Mouse (Mus musculus) spleen, adult 18-20 months (tissue): Measurements from ENCODE around the gene Lrrc37a.
A peak's percentile ranks its signal among the peaks of the same experiment; 100 is the strongest.
"Not testable (repeated sequence)": the region's sequence is repeated elsewhere in the genome, so short reads cannot be mapped to it uniquely, and the experiment has no call there.

ENCODE experiments used
- DNase-seq, 2 experiments: peaks; one replicate each; pipeline ENCODE4 v3.0.0; 2022; ENCODE audit warnings: mixed read lengths in 2 of 2

The Lrrc37a gene

DNA sequence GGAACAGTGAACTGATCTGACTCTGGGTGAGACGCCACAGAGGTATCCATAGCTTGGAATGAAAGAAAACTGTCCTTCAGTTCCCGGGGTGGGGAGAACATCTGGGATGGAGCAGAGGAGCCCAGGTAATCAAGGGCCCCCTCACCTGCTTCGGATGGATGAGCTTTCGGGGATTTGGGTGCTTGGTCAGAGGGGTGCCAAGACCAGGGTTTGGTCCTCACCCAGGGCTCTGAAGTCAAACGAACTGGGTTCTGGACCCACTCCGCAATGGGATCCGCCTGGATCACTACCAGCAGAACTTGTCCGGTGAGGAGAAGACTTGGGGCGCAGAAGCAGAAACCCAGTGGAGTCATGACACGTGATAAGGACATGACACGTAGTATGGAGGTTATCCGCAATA, at the start of gene Lrrc37a:
Lrrc37a (minus strand) TSS at position 101 of the 400 bp plus-strand sequence.
- DNase-seq, result no peak

DNA sequence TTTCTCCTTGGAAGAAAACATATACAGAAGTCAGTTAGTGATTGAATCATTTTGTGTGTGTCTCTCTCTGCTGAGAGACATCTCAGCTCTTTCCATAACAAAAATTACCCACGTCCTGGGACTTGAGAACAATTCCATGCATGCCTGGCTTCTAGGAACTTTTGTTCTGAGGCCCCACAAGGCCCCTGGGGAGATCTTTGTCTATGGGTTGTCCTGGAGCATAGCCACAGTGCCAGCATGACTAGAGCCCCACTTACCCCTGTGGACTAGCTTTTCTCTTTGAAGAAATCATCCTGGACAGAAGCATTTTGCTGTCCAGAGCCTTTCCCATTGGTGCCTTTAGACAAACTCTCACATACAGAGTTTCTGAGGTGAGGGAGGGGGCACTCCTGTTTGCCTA, 30.6 kb upstream of the Lrrc37a start:
- DNase-seq, result not testable (repeated sequence)

DNA sequence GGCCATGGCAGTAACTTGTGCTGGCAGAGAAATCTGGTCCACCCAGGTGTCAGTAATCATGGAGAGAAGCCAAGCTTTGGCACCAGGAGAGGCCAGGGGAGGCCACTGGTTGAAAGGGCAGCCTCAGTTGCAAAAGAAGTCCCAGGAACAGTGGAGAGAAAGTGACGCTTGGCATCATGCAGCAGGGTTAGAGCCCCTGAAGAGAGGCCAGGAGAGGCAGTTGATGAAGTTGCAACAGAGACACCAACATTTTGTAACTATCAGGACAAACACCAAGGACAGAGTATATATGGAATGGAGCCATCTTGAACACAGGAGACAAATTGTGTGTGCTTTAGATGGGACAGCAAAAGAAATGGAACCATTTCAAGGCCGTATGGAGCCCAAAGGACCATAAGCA, 7.7 kb upstream of the Lrrc37a start:
- DNase-seq, result no peak

DNA sequence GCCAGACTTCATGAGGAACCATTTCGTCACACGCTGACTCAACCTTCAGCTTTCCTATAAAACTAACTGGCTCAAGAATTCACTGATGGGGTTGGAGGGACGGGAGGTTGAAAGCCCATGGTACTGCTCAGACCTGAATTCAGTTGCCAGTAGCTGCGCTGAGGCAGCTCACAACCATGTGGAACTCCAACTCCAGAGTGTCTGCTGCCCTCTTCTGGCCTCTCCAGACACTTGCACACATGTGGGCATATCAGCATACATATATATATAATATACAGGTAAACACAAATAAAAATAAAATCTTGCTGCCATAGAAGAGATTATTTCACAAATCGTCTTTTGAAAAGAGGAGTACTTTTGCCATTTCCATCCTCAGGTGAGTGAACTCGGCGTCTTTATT, 40.0 kb downstream of the Lrrc37a start:
- no peak for DNase-seq

DNA sequence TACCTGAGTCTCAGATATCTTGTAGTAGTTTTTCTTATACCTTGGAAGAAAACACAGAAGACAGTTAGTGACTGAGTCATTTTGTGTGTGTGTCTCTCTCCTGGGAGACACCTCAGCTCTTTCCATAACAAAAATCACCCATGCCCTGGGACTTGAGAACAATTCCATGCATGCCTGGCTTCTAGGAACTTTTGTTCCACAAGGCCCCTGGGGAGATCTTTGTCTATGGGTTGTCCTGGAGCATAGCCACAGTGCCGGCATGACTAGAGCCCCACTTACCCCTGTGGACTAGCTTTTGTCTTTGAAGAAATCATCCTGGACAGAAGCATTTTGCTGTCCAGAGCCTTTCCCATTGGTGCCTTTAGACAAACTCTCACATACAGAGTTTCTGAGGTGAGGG, 53.3 kb downstream of the Lrrc37a start:
- not testable (repeated sequence) for DNase-seq

DNA sequence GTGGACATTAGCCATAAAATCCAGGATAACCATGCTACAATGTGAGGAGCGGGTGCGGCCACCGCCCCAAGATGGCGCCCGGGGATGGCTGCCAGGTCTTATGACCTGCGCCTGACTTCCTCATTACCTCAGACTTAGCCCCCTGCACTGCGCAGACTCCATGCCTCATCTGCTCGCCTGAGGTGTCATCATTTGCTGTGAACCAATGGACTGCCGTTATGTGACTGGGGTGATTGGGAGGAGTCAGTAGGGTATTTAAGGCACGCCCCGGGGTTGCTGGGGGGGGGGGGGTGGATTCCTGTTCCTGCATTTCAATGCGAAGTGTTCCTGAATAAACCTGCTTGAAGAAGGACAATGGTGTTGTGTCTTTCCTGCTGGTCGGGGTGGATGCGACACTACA, 54.7 kb downstream of the Lrrc37a start:
- DNase-seq, result not testable (repeated sequence)

DNA sequence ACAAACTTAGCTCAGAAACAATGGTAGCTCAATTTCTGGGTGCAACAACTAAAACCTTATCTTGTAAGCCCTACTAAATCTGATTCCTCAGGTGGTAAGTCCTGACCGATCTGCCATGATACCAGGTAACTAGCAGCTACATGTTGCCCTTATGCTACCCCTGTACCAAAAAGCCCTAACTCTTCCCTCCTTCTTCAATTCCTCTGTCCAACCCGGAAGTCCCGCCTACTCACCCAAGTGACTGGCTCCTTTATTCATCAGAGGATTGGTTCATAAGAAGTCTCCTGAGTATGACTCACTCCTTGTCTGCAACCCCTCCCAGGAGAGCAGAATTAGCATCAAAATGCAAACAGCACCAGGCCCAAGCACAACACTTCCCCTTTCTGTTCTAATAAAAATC, 60.7 kb downstream of the Lrrc37a start:
- DNase-seq, result peak; percentile 19

DNA sequence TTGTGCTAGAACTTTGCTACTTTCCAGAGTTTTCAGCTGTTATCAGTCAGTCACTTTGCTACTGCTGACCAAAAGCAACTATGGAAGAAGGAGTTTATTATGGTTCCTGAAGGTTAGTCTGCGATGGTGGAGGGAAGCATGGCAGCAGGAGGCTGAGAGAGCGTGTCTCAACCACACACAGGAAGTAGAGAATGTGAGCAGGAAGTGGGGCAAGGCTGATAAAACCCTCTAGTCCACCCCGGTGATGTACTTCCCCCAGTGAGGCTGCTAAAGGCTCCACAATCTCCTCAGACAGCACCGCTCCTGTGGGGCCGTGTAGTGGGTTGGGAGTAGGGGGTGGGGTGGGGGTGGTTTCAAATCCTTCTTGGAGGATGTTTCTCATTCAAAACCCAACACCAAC, 68.1 kb downstream of the Lrrc37a start:
- DNase-seq, result no peak

DNA sequence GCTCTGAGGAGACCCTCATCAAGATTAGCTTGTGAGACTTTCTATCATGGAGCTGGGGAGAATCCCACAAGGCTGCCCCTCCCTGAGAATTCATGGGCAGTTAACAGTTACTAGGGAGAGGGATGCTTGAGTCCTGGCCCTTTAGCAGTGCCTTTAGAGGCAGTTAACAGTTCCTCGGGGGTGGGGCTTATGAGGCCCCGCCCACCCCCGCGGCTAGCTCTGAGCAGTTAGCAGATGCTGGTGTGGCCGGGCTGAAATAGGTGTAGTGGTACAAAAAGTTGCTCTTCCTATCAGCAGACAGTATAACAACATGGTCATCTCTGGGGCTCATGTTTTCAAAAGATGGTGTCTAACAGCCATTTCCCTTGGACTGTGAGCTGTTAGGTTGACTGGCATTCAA, 79.4 kb downstream of the Lrrc37a start:
- DNase-seq, result no peak

DNA sequence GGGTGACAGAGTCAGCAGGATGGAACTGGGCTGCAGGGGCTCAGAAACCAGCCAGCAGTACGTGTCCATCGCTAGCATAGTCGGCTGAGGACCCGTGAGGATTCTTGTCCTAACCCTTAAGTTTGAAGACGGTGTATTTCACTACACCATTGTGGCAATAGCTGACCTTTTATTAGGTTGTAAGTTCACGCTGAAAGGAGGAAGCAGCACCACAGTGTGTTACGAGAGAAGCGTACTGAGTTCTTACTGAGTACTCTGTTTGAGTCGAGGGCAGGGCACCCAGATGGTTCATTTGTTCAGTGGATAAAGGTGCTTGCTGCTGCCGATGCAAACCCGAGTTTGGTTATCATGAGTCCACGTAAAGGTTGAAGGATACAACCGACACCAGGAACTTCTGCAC, 84.7 kb downstream of the Lrrc37a start:
- DNase-seq, result no peak

DNA sequence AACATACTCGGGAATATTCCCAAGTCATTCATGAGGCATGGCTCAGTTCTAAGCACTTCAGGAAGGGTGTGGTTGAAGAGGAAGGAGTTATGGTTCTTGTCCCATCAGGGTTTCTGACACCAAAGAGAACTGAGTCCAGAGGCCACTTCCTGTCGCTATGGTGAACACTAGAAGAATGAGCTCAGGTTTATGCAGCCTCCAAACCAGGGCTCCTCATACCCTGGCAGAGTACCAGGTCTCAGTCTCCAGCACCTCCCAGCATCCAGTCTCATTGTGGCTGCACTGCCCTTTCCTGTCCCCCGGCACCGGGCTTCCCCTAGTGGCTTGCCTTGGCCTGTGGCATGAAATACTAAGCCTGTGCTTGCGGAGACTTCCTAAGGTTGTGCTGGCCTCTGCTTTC, 85.2 kb downstream of the Lrrc37a start:
- no peak for DNase-seq

DNA sequence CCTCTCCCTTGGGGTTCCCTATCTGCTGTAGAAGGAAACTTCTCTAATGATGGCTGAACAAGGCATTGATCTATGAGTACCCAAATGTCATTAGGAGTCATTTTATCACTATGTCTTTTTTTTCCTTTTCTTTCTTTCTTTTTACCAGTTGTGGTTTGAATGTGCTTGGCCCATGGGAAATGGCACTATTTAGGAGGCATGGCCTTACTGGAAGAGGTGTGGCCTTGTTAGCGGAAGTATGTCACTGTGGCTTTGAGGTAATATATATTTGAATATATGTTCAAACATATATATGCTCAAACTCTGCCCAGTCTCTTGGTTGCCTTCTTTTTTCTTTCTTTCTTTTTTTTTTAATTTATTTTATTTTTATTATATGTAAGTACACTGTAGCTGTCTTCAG, 90.9 kb downstream of the Lrrc37a start:
- DNase-seq, result no peak

DNA sequence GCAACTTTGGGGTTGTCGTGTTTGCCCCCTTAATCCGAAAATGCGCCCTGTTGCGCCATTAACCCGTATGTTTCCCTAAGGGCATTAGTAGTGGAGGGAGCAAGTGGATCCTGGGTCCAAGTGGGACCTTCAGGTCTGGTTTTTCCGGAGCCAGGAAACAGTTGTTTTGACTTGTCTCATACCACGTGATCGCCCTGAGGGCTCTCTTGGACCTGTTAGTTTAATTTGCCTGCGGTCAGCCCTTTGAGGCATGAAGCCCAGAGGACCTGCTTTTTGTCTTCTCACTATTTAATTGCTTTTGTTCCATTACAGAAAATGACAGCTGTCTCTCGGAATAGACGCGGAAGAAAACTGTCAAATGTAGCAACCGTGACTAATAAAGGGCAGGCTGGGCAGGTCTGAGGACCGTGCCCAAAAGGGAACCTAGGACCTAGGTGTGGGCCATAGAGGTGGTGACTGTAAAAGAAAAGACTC, 91.4 kb downstream of the Lrrc37a start:
- peak in 1 of 2 experiments; percentile 70 for DNase-seq

DNA sequence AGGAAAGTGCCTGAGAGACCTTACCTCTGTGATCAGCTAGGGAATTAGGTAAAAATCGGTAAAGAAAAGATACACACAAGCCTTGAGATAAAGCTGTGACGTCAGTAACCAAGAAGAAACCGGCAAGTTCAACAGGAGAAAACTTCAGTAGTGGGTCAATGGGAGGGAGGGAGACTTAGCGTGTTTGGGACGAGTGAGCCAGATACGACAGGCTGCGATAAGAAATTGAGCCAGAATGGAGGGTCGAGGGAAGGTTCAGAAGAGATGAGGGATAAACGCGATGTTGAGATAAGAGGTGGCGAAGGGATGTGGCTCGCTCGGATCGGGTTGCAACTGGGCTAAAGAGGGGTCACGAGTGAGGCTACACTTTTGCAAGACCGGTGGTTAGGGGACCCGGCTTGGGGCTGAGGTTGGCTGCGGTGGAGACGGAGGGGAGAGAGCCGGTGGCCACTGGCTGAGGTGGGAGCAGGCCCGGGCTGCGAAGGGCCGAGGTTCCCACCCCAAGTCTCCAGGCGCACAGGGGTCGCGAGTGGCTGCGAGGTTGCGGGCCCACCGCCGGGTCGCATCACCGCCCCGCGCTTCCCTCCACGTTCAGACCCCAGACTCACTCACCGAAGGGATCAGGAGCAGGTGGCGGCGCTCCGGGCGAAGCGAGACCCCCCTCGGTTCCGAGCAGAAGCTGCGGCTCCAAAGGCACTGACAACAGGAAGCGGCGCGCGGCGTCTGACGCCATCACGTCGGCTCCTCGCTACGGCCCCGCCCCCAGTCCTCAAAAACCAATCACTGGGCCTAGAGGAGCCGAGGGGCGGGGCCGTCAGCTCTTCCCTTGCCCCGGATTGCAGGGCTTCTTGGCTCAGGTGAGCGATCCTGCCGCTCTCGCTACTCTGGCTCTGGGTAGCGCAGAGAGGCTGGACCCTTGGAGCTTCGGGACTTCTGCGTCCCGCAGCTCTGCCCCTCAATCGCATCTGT, 92.1 kb downstream of the Lrrc37a start, which contains the start of gene Plekhm1:
Plekhm1 (minus strand) TSS at position 707 of the 969 bp plus-strand sequence.
- peak; percentile 92 to 96 for DNase-seq

DNA sequence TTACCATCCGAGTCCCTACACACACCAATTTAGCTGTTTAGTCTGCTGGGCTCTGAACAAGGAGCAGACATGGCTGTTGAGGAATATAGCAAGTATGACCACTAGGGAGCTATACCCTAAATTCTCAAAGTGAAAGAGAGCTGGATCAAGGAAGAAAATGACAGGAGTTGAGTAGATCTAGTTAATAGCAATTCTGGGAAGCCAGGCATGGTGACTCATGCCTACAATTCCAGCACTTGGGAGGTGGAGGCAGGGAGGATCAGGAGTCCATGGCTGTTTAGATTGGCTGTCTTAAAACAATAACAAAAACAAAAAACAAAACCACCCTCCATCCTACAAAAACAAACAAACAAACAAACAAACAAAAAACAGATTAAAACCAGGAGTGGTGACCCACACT, 93.1 kb downstream of the Lrrc37a start:
- no peak for DNase-seq

DNA sequence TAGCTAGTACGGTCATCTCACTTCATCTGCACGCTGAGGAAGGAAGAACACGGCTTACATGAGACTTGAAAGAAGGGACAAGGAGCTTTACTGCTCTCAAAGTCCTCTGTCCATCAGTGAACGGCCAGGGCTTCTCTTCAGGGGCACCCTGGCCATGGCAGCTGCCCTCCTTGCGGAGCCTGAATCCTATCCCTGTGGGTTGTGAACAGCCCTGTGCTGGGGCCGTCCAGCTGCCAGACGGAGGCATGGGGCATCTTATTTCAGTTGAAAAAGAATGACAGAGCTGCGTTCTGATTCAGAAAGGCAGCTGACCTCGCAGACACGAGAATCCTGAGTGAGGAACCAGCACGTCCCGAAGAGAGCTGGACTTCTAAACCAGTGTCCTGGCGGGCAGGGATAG, 95.5 kb downstream of the Lrrc37a start:
- no peak for DNase-seq

DNA sequence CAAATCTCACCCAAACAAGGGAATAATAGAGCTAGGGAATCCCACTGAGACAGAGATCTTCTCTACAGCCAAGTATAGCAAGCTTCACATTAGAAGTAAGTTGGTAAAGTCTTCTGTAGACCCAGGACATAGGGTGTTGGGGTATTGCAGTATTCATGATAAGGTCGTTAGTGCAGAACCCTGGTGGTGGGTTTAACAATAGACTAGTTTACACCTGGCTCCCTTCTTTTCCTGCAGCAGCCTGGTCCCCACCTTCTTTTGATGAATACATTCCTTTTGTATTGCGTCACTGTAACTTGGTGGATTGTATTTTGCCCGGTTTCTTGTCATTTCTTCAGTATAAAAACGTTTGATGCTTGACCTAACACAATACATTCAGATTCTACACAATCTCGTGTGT, 97.3 kb downstream of the Lrrc37a start:
- DNase-seq, result not testable (repeated sequence)

DNA sequence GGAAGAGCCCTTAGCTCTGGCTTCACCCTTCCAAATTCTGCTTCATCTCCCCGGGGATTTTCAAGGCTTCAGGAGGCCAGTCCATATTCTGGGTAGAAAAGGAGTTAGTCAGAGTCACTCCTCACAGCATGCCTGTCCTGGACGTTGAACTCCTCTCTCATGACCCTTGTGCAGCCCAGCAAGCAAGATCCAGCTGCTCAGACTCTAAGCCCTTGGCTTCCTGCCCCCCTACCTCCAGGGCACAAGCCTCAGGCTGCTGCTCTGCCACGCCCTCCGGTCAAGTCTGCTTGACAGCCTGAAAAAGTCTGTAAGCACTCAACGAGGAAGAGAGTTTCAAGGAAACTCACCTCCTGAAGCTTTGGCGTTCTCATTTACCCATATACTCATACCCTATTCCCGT, 97.8 kb downstream of the Lrrc37a start:
- DNase-seq, result no peak

DNA sequence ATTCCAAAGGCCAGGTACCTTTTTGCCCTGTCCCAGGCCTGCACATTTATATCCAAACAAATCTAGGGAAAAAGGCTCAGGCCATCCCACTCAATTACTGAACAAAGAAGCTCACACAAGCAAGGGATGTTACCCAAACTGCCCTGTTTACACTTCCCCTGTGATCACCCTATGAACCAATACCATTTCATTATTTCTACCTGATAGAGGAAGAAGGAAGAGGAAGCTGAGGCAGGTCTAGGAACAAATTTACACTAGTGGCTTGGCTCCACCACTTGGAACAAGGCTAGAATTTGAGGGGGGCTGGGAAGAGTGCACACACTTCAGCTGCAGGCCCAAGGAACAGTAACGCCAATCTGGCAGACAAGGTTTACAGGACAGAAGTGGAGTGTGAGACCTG, 98.6 kb downstream of the Lrrc37a start:
- no peak for DNase-seq

DNA sequence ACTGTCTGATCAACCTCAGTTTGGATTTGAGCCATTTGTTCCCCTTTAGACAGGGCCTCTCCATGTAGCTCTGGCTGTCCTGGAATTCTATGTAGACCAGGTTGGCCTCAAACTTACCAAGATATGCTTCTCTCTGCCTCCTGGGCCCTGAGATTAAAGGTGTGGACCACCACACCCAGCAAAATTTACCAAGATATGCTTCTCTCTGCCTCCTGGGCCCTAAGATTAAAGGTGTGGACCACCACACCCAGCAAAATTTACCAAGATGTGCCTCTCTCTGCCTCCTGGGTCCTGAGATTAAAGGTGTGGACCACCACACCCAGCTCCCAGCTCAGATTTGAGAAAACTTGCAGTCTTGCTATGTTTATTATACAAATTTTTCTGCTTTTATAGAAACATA, 99.8 kb downstream of the Lrrc37a start:
- DNase-seq, result no peak

DNA sequence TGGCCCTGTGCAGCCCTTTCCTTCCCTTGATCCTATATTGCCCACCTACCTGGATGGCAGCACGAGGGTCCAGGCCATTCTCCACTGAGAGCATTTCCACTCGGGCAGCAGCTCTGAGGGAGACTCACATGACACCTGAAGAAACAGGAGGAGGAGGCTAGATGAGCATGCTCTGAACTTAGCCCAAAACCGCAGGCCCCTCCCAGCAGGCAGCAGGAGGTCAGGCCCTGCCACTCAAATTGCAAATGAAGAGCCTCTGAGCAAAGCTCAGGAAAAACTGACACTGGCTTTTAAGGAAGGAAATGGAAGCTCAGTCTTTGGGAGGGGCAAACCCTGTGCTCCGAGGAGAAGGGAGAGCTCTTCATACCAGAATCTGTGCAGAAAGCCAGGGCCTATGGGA, 100.6 kb downstream of the Lrrc37a start:
- DNase-seq, result no peak

DNA sequence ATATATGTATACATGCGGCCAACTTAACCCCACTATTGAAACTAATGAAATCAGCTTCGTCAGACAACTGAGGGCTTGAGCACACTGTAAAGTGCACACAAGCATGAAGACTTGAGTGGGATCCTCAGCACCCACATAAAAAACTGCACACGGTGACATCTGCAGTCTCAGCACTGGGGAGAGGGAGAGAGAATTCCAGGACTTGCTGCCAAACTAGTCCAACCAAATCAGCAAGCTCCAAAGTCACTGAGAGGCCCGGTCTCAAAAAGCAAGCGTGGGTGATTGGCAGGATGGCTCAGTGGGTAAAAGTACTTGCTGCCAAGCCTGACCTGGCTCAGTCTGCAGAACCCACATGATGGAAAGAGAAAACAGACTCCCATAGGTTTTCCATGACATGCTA, 101.7 kb downstream of the Lrrc37a start:
- DNase-seq, result no peak

DNA sequence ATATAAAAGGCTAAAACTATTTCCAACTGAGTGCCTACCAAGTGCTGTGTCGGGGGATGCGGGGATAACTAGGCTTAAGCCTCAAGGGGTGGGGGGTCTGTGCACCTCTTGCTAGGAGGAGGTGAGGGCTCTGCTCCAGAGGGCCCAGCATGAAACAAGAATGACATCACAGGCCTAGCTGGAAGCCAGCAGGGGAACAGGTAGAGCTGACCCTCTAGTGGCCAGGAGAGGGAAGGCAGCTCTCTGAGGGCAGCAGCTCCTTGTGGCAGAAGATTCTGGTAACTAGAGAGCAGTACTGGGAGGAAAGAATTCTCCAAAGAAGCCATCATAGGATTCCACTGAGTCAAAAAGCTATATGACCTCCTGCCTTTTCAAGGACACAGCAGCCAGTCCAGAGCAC, 102.2 kb downstream of the Lrrc37a start:
- DNase-seq, result peak; percentile 55 to 65
